Mouse (Mus musculus) liver, postnatal 0 days (tissue): ENCODE results near the gene Mier1. TPM values are rescaled to one million over a fixed set of nuclear protein-coding genes. Genes with fewer than 3 reads are reported as not detected.

Experiments used
- ATAC-seq: fragments of 200-750 bp; cut with Nextera tagmentation; 2 replicates; pipeline ENCODE4 v1.8.0; 2017; ENCODE audit warnings: mild to moderate bottlenecking, moderate library complexity
- DNase-seq: peaks from one replicate; pipeline ENCODE4 v3.0.0-alpha.2; 2016
- H3K27ac ChIP-seq: fragments of 300-500 bp; sonication (generic); 2 replicates; pipeline ENCODE4 v1.5.1; 2014; ENCODE audit warnings: antibody characterized with exemption, moderate library complexity, mild to moderate bottlenecking, low read depth
- H3K27me3 ChIP-seq: fragments of 300-500 bp; sonication (generic); 2 replicates; pipeline ENCODE4 v1.6.1; 2014; ENCODE audit warnings: low read length, control low read depth, mixed read lengths; ENCODE audit not compliant: insufficient read depth
- H3K36me3 ChIP-seq: fragments of 300-500 bp; sonication (generic); replicated peaks from 2 replicates; pipeline ENCODE4 v1.6.1; 2014; ENCODE audit warnings: mild to moderate bottlenecking, control low read depth, low read length, moderate library complexity, mixed read lengths; ENCODE audit not compliant: insufficient read depth
- H3K4me1 ChIP-seq: fragments of 300-500 bp; sonication (generic); 2 replicates; pipeline ENCODE4 v1.6.1; 2014; ENCODE audit warnings: antibody characterized with exemption, mild to moderate bottlenecking, control low read depth; ENCODE audit not compliant: insufficient read depth
- H3K4me2 ChIP-seq: fragments of 300-500 bp; sonication (generic); 2 replicates; pipeline ENCODE4 v1.6.1; 2014; ENCODE audit warnings: low read depth, mild to moderate bottlenecking, low read length, moderate library complexity, mixed read lengths
- H3K4me3 ChIP-seq: fragments of 300-500 bp; sonication (generic); 2 replicates; pipeline ENCODE4 v1.5.1; 2014; ENCODE audit warnings: low read depth, low read length
- H3K9ac ChIP-seq: fragments of 300-500 bp; sonication (generic); replicated peaks from 2 replicates; pipeline ENCODE4 v1.6.1; 2014; ENCODE audit warnings: mild to moderate bottlenecking, moderate library complexity
- H3K9me3 ChIP-seq: fragments of 300-500 bp; sonication (generic); 2 replicates; pipeline ENCODE4 v1.6.1; 2016; ENCODE audit warnings: mild to moderate bottlenecking, control low read depth, low read length, mixed read lengths
- CTCF ChIP-seq: sonication (generic); IDR thresholded peaks from 2 replicates; pipeline ENCODE4 v1.5.1; 2016; ENCODE audit warnings: antibody characterized with exemption, low read depth
- EP300 ChIP-seq: IDR thresholded peaks from 2 replicates; pipeline ENCODE4 v1.6.1; 2016; ENCODE audit warnings: antibody characterized with exemption, low read depth, mild to moderate bottlenecking
- WGBS: fragments of 180-500 bp; shearing (Covaris S2); extraction: QIAGEN DNeasy Blood & Tissue Kit; methylation state at CpG from one replicate; pipeline ENCODE4 v1.1.7; 2014; ENCODE audit not compliant: insufficient replicate concordance; 5-methylcytosine and 5-hydroxymethylcytosine counted together
- polyA plus RNA-seq: library from polyadenylated mRNA; unstranded; fragments of >200 nt; fragmentation: Nextera tagmentation; extraction: Ambion mirVana; gene quantifications from 2 replicates; pipeline ENCODE4 v1.2.1, GENCODE M21; 2015

Mier1 gene
- polyA plus RNA-seq, 1 experiment from 2014 or later, result 25.4 TPM

DNA sequence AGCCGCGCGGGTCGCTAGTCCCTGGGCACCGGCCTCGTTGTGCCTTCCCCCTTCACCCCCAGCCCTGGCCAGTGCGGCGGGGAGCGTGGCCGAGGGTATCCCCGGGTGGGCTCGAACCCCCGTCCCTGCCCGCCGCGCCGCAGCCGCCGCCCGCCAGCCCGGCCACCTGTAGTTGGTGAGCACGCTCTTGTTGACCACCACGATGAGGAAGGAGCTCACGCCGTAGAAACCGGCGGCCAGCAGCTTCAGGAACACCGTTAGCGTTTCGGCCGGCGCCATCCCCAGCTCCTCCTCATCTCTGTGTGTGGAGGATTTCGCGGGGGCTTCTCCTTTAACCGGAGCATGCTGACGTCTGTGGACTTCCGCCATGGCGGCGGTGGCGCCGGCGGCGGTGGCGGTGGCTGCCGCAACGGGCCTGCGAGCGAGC lies 100.3 kb downstream of the Mier1 start:
- Histone ChIP-seq H3K27ac (peak overlapping the region; percentile 98), H3K9me3 (no peaks in the 10 kb centered on the region), H3K36me3 (0 out of 2 replicates have a peak, but pooled peaks cover 9% of the 10 kb centered on the region), H3K27me3 (no peaks in the 10 kb centered on the region), H3K4me1 (peaks cover 13% of the 10 kb centered on the region), H3K9ac (peak overlapping the region; percentile 98), H3K4me2 (peak overlapping the region; percentile 87), H3K4me3 (peak overlapping the region; percentile 97)
- peak; percentile 66 for ATAC-seq
- peak; percentile 70 for DNase-seq
- 1% methylated on average over 48 of the region's 48 CpGs for WGBS
- TF ChIP-seq CTCF (no peak), EP300 (no peak)

Other genes with a start within 250 kb of the Mier1 start
- not detected in 2 replicates for gene Tctex1d1, start 135.8 kb upstream of the Mier1 start, polyA plus RNA-seq
- gene Insl5, start 87.5 kb upstream of the Mier1 start, polyA plus RNA-seq, result not detected in 2 replicates
- 0.06 and 0.12 TPM in 2 replicates for gene Wdr78, start 165 bp downstream of the Mier1 start, polyA plus RNA-seq
- gene Slc35d1, start 100.8 kb downstream of the Mier1 start, polyA plus RNA-seq, result 10.0 and 10.5 TPM in 2 replicates
- not detected in 2 replicates for gene 4921539E11Rik, start 176.5 kb downstream of the Mier1 start, polyA plus RNA-seq
- gene Oma1, start 199.4 kb downstream of the Mier1 start, polyA plus RNA-seq, result 10.3 and 11.4 TPM in 2 replicates